Mouse (Mus musculus) heart, postnatal 0 days (tissue): ENCODE data around the gene Cbl. TPM values are rescaled to one million over a fixed set of nuclear protein-coding genes. Genes with fewer than 3 reads are reported as not detected.

Source experiments
- ATAC-seq: fragments of 200-750 bp; cut with Nextera tagmentation; 2 replicates; pipeline ENCODE4 v1.8.0; 2017; ENCODE audit warnings: low read depth, moderate number of reproducible peaks, moderate library complexity; ENCODE audit not compliant: insufficient read depth
- DNase-seq: peaks from one replicate; pipeline ENCODE4 v3.0.0-alpha.2; 2016; ENCODE audit warnings: low spot score
- H3K27ac ChIP-seq: fragments of 300-500 bp; sonication (generic); 2 replicates; pipeline ENCODE4 v1.5.1; 2014; ENCODE audit warnings: low read depth, mild to moderate bottlenecking
- H3K27me3 ChIP-seq: fragments of 300-500 bp; sonication (generic); 2 replicates; pipeline ENCODE4 v1.6.1; 2014; ENCODE audit warnings: low read length, mixed read lengths; ENCODE audit not compliant: control insufficient read depth, insufficient read depth
- H3K36me3 ChIP-seq: fragments of 300-500 bp; sonication (generic); replicated peaks from 2 replicates; pipeline ENCODE4 v1.6.1; 2014; ENCODE audit warnings: low read length, mixed read lengths; ENCODE audit not compliant: control insufficient read depth, insufficient read depth
- H3K4me1 ChIP-seq: fragments of 300-500 bp; sonication (generic); 2 replicates; pipeline ENCODE4 v1.6.1; 2014; ENCODE audit warnings: antibody characterized with exemption; ENCODE audit not compliant: control insufficient read depth, insufficient read depth
- H3K4me2 ChIP-seq: fragments of 300-500 bp; sonication (generic); 2 replicates; pipeline ENCODE4 v1.6.1; 2014; ENCODE audit warnings: low read depth, mild to moderate bottlenecking, low read length, moderate library complexity
- H3K4me3 ChIP-seq: fragments of 300-500 bp; sonication (generic); 2 replicates; pipeline ENCODE4 v1.5.1; 2014; ENCODE audit warnings: low read depth, low read length
- H3K9ac ChIP-seq: fragments of 300-500 bp; sonication (generic); replicated peaks from 2 replicates; pipeline ENCODE4 v1.6.1; 2014; ENCODE audit warnings: low read depth, low read length, mixed read lengths
- H3K9me3 ChIP-seq: fragments of 300-500 bp; sonication (generic); replicated peaks from 2 replicates; pipeline ENCODE4 v1.6.1; 2016; ENCODE audit warnings: low read length; ENCODE audit not compliant: control insufficient read depth
- CTCF ChIP-seq: IDR thresholded peaks from 2 replicates; pipeline ENCODE4 v1.5.1; 2016; ENCODE audit warnings: antibody characterized with exemption, control low read depth, low read depth
- EP300 ChIP-seq: IDR thresholded peaks from 2 replicates; pipeline ENCODE4 v1.6.1; 2016; ENCODE audit warnings: antibody characterized with exemption, low read depth
- WGBS: fragments of 180-500 bp; shearing (Covaris S2); extraction: QIAGEN DNeasy Blood & Tissue Kit; methylation state at CpG from one replicate; pipeline ENCODE4 v1.1.7; 2014; 5-methylcytosine and 5-hydroxymethylcytosine counted together
- polyA plus RNA-seq: library from polyadenylated mRNA; unstranded; fragments of >200 nt; fragmentation: Nextera tagmentation; extraction: Ambion mirVana; gene quantifications from 2 replicates; pipeline ENCODE4 v1.2.1, GENCODE M21; 2015
- total RNA-seq: library from RNA; depleted of rRNA; stranded (reverse); fragments of >200 nt; gene quantifications from 2 replicates; pipeline ENCODE4 v1.2.3, GENCODE M21; 2014; ENCODE audit warnings: low replicate concordance

Cbl gene
- total and polyA plus RNA-seq, 2 experiments from 2014 or later: 5.2 to 17.6 TPM

- no peak overlapping the region for H3K27ac ChIP-seq
- no peak overlapping the region for H3K4me2 ChIP-seq
- TF ChIP-seq EP300: no peak
- TF ChIP-seq CTCF: peak; percentile 72
- 6% methylated on average over 5 of the region's 5 CpGs for WGBS
- H3K4me3 ChIP-seq: no peak overlapping the region
- no peak overlapping the region for H3K9ac ChIP-seq
- ATAC-seq (no peak), DNase-seq (peak; percentile 56)
- H3K9me3 ChIP-seq: no peaks in the 10 kb centered on the region
- H3K36me3 ChIP-seq: no peaks in the 10 kb centered on the region
- H3K27me3 ChIP-seq: no peaks in the 10 kb centered on the region
- 0 out of 2 replicates have a peak, but pooled peaks cover 2% of the 10 kb centered on the region for H3K4me1 ChIP-seq
Measured at GRCm38 (mm10) chr9:44239447-44239846, 5.6 kb upstream of the Cbl start.

DNA sequence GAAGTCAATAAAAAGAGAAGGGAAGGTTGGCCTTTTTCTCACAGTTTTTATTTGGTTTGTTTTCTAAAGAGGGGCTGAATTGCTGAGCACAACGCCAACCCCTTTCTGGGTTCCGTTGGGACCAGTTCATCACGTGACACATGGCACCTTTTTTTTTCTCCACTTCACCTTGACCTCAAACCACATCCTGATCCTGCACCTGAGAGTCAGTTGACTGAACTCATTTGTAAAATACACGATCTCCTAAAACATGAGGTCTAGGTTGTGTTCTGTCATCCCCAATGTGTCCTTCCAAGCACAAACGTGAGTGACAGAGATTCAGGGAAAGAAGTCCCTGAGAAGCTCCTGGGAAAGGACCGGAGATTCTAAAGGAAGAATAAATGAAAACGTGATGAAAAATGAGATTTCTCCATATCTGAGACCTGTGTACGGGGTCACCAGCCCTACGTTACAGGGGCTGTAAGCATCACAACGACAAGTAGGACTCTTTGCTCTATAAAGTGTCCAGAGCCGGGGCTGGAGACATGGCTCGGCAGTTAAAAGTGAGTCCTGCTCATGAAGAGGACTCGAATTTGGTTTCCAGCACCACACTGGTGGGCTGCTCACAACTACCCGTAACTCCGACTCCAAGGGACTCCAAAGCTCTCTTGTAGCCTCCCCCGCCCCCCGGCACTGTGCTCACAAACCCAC, 4.8 kb upstream of the Cbl start:
- H3K27me3 ChIP-seq: no peaks in the 10 kb centered on the region
- no peak for TF ChIP-seq CTCF
- no peak for TF ChIP-seq EP300
- no peak for DNase-seq
- H3K4me3 ChIP-seq: no peak overlapping the region
- 71% methylated on average over 17 of the region's 17 CpGs for WGBS
- H3K4me1 ChIP-seq: 0 out of 2 replicates have a peak, but pooled peaks cover 3% of the 10 kb centered on the region
- ATAC-seq: no peak
- H3K9ac ChIP-seq: no peak overlapping the region
- no peaks in the 10 kb centered on the region for H3K36me3 ChIP-seq
- no peaks in the 10 kb centered on the region for H3K9me3 ChIP-seq
- H3K27ac ChIP-seq: peak overlapping the region; percentile 54; the same call in 1 of the 2 replicates
- no peak overlapping the region for H3K4me2 ChIP-seq

- ATAC-seq (no peak), DNase-seq (no peak)
- Histone ChIP-seq H3K4me1 (peaks cover 9% of the 10 kb centered on the region), H3K27ac (peak overlapping the region; percentile 41; the same call in 1 of the 2 replicates), H3K4me2 (no peak overlapping the region), H3K27me3 (no peaks in the 10 kb centered on the region), H3K9me3 (no peaks in the 10 kb centered on the region), H3K9ac (no peak overlapping the region), H3K4me3 (no peak overlapping the region), H3K36me3 (no peaks in the 10 kb centered on the region)
- WGBS: 67% methylated on average over 4 of the region's 4 CpGs
- TF ChIP-seq CTCF: no peak
- TF ChIP-seq EP300: no peak
Measured at GRCm38 (mm10) chr9:44237128-44237527, 3.3 kb upstream of the Cbl start.

DNA sequence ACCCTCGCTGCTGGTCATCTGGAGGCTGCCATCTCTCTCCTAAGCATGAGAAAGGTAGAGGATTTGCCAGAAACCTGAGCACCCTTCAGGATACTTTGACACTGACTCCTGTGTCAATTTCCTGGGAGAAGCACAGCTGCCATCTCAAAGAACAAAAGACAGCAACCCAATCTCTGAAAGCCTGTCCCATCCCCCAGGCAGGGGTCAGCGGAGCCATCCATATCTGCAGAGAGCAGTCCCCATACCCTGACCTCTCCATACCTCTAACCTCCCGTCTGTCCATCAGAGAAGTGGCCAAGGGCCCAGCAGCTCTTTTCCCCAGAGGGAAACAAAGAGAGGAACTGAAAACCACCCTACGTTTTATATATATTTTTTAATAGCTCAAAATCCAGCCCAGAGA, 2.8 kb upstream of the Cbl start:
- 64% methylated on average over 4 of the region's 4 CpGs for WGBS
- Histone ChIP-seq H3K9me3 (no peaks in the 10 kb centered on the region), H3K4me1 (peaks cover 14% of the 10 kb centered on the region), H3K4me2 (no peak overlapping the region), H3K27me3 (no peaks in the 10 kb centered on the region), H3K9ac (no peak overlapping the region), H3K4me3 (no peak overlapping the region), H3K27ac (peak overlapping the region; percentile 6; the same call in 1 of the 2 replicates), H3K36me3 (no peaks in the 10 kb centered on the region)
- DNase-seq (no peak), ATAC-seq (no peak)
- TF ChIP-seq CTCF: no peak
- no peak for TF ChIP-seq EP300

GRCm38 (mm10) chr9:44234479-44235427, 904 bp upstream of the Cbl start:
- DNase-seq: peak; percentile 68
- WGBS: 20% methylated on average over 19 of the region's 19 CpGs
- no peaks in the 10 kb centered on the region for H3K36me3 ChIP-seq
- peak overlapping the region; percentile 69 for H3K27ac ChIP-seq
- H3K4me2 ChIP-seq: peak overlapping the region; percentile 52
- ATAC-seq: no peak
- TF ChIP-seq CTCF (no peak), EP300 (0 out of 2 replicates have a peak, but pooled peaks have one; percentile 2)
- peak overlapping the region; percentile 75 for H3K4me3 ChIP-seq
- H3K9ac ChIP-seq: peak overlapping the region; percentile 49; the same call in 1 of the 2 replicates
- H3K9me3 ChIP-seq: no peaks in the 10 kb centered on the region
- no peaks in the 10 kb centered on the region for H3K27me3 ChIP-seq
- H3K4me1 ChIP-seq: peaks cover 21% of the 10 kb centered on the region
